Mouse (Mus musculus): ENCODE results near the gene Plekho1.

Plekho1 gene

GRCm38 (mm10) chr3:96008463-96008862, 12.7 kb upstream of the Plekho1 start:
- DNase-seq (ENCODE audit: low spot score), result no peak

DNA sequence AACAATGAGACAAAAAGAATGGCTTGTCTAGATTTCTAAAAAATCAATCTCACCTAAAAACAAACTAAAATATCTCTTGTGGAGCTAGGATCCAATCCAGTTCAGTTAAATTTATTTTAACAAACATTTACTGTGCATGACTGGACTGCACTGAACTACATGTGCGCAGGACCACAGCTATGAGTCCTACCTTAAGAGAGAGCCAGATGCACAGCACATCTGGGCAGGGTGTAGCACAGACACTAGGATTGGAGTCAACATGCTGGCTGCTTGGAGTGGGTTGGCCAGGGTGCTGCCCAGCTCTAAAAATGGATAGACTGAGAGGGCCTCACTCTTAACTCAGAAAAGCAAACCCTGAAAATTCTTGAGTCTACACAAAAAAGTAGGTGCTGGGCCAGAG, 5.8 kb upstream of the Plekho1 start:
- DNase-seq (ENCODE audit: low spot score), result no peak

- peak; percentile 65 for DNase-seq (ENCODE audit: low spot score)
Observed at GRCm38 (mm10) chr3:96000921-96001501, 5.2 kb upstream of the Plekho1 start.

DNA sequence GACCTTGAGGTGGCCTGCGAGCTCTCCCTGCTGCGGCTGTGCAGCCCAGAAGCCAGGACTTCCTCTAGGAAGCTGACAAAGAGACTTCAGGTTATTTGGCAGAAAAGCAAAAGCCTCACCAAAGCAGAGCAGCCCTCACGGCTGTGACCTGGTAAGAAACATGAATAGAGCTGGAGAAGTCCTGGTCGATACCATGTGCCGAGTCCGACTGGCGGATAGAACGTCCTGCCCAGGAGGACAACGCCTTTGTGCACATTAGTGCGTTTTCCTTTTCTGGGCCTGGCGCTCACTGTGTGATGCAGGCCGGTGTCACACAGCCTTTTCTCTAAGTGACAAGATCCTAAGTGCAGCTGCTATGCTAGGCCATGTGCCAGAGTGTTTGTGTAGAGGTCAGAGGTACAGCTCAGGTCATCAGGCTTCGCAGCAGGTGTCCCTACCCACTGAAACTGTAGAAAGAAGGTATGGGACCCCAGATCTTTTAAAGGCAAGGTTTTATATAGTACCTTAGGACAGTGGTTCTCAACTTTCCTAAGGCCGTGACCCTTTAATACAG, 4.4 kb upstream of the Plekho1 start:
- no peak for DNase-seq (ENCODE audit: low spot score)

DNA sequence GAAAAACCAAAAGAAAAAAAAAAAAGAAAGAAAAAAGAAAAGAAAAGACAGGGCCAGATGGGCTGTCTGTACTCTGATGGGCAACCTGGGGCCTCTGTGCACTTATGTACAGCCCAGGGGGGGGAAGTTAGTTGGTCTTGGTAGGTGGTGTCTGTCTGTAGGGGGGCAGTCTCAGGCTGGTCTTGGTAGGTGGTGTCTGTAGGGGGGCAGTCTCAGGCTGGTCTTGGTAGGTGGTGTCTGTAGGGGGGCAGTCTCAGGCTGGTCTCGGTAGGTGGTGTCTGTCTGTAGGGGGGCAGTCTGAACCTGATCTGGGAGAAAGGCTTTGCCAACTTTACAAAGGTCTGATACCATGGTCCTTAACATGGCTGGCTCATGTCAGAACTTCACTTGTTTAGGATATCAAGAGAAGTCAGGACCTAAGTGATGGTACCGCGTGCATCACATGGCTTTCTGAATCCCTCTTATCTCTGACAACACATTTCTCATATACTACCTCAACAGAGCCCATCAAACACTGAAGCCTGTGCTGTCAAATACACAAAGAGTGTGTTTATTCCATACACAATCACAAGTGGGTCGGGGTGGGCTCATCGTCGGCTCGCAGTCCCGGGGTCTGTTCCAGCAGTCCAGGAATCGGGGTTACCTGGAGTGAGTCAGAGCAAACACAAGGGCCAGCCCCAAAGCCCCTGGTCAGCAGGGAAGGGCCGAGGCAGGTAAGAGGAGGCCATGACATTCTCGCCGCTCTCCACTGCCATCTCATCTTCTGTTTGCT, 3.7 kb upstream of the Plekho1 start:
- DNase-seq (ENCODE audit: low spot score), result no peak

- peak; percentile 48 for DNase-seq (ENCODE audit: low spot score)
Observed at GRCm38 (mm10) chr3:95997203-95997721, 1.5 kb upstream of the Plekho1 start.

DNA sequence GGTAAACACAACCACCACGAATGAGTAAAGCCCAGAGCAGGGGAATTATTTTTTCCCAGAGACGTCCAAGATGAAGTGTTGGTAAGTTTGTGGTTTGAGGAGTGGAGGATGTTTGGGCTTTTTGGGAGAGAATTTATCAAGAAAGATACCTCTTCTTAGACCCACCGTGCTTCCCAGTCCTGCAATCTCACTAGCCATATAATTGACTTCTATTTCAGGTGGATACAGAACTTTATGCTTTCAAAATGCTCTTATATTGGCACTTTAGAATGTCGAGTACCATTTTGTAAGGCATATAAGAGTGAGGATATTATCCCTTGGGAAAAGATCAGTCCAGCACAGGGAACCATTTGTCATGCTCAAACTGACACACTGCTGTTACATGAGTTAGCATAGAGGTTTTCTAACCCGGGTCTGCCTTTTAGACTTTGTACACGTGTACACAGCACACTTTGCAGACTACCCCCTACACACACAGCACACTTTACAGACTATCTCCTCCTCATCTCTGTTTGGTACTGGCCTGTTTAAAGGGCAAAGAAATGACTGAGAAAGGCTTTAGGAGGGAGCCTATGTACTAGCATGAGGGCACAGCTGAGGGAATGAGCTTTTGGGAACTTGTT, 761 bp upstream of the Plekho1 start:
- no peak for DNase-seq (ENCODE audit: low spot score)

- DNase-seq (ENCODE audit: low spot score), result peak; percentile 43
Observed at GRCm38 (mm10) chr3:95994975-95995801, 613 bp downstream of the Plekho1 start.

DNA sequence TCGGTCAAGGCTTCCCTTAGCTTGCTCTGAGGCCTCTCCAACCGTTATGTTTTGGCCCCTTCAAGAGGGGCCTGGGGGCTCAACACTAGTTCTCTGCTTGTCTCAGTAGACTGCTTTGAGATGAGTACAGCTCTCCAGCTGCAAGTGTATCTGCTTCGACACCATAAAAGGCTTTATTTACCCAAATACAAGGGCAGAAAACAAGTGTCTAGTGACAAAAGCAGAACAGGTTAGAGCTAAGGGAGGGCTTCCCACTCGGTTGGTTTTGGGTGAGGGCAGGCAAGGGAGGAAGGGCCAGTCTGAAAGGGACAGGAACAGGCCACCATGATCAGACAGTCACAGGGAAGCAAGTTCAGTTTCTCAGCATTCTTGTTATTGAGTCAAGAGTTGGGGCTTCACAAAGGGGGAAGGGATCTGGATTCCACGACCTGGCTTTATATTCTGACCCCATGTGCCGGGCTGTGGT, 1.4 kb downstream of the Plekho1 start:
- peak; percentile 56 for DNase-seq (ENCODE audit: low spot score)

DNA sequence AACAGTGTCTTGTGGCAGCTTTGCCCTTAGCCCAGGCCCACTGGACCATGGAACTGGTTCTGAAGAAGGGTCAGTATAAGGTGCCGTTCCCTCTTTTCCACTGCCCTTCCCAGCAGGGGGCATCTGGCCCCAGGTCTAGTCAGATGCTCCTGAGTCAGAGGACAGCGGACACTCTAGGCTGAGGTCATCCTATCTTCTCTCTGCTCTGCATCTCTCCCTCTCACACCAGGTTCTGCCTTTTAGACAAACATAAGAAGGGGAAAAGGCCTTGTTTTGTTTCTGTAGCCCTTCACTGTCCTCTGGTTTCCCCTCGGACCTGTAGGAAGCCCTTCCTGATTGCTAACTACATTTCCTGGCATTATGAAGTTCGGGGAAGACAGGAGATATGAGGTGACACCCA, 1.9 kb downstream of the Plekho1 start:
- peak; percentile 46 for DNase-seq (ENCODE audit: low spot score)

DNA sequence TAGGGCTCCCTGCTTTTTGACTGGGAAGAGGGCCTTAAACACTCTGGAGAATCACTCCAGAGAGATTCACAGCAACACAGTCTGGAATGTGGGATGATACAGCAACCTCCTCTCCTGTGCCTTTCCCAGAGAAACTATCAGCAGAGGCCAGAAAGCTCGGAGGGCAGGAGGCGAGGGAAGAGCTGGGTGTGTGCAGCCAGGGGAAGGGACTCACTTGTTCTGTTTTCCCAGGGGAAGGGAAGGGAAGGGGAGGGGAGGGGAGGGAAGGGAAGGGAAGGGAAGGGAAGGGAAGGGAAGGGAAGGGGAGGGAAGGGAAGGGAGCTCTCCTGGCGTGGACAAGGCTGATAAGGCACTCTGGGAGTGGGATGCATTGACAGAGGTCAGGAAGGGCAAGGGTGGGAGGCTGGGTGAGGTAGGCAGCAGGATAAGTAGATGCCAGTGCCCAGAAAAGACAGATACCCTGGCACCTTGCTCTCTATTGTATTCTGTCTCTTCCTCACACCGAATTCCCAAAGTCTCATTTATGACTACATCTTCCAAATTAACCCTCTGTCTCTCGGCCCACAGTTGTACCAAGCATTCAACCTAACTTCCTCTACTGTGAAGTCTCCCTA, 2.7 kb downstream of the Plekho1 start:
- DNase-seq (ENCODE audit: low spot score), result no peak

GRCm38 (mm10) chr3:95990413-95990941, 5.3 kb downstream of the Plekho1 start:
- no peak for DNase-seq (ENCODE audit: low spot score)

DNA sequence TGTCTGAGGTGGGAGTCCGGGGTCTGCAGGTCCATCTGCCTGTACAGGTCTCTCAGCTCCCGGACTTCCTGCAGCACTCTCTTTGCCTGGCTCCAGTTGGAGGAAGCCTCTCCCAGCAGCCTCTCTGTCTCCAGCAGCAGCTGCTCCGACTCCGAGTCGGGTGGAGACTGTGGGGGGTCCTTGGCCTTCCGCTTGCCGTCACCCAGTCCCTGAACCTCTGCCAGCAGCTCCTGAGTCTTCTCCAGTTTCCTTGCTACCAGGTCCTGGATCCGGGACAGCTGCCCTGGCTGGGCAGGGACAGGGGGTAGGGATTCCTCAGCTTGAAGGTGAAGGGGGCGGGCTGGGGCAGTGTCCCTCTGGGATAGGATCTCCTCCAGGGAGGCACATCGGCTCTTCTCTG, 6.8 kb downstream of the Plekho1 start:
- no peak for DNase-seq (ENCODE audit: low spot score)

DNA sequence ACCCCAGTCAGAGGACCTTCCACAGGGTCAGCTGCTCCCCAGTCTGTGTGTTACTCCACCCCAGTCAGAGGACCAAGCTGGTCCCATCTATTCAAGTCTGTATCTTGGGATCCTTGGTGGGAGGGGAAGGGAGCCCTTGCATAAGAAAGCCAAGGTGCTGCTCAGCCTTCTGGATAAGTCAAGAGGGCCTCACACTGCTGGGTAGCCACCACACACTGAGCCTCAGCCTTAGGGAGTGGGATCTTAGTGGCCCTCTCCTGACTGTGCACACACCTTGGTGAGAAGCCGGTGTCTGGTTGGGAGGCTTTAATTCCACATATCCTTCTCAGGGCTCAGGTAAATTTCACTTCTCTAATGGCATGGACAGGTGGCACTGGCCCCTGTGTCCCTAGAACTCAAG, 7.7 kb downstream of the Plekho1 start:
- DNase-seq (ENCODE audit: low spot score), result no peak

- peak; percentile 69 for DNase-seq (ENCODE audit: low spot score)
Observed at GRCm38 (mm10) chr3:95987386-95988110, 8.3 kb downstream of the Plekho1 start.

DNA sequence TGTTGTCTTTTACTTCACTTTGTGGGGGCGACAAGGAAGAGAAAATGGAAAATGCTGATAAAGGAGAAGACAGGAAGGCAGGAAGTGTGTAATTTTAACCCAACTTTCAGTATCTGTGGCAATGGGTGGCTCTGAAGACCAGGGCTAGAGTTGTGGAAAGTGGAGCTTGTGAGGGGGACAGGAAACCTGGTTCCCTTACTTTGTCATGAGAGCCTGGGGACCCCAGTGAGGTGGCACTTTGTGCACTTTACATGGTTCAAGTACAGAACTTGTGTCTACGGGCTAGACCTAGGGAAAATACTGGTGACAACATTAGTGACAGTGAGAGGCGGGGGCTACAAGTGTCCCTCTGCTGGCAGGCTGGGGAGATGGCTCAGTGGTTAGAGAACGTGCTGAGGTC, 8.8 kb downstream of the Plekho1 start:
- no peak for DNase-seq (ENCODE audit: low spot score)

GRCm38 (mm10) chr3:95986001-95986622, 9.7 kb downstream of the Plekho1 start:
- peak; percentile 68 for DNase-seq (ENCODE audit: low spot score)

DNA sequence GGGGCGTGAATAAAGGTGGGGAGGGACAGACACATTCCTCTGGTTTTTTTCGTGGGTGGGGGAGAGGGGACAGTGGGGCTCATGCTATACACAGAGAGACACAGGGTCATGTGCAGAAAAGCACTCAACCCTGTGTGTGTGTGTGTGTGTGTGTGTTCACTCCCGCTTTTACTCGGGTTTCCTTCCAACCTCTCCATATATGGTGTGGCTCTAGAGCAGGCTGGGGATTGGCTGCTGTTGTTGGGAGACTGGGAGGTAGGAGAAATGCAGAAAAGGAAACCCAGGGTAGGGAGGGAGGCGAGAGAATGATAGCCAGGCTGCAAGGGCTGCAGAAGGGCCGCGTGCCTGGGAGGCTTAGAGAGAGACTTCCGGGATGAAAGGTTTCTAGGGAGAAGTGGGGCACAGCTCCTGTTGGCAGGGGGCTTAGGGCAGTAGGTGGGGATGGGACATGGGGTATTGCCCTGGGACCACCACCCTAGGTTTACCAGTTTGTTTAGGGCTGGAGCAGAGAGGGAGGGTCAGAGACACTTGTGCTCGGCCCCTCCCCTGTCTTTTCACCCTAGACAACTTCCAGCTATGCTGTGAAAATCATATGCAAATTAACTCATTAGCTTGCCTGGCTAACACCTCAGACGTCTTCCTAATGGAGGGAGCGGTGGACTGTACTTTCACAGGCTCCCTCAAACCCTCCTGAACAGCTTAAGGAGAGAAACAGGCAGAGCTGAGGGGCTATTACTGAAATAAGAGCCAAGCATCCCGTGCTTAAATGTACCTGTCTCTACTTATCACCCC, 10.4 kb downstream of the Plekho1 start:
- peak; percentile 69 for DNase-seq (ENCODE audit: low spot score)

DNA sequence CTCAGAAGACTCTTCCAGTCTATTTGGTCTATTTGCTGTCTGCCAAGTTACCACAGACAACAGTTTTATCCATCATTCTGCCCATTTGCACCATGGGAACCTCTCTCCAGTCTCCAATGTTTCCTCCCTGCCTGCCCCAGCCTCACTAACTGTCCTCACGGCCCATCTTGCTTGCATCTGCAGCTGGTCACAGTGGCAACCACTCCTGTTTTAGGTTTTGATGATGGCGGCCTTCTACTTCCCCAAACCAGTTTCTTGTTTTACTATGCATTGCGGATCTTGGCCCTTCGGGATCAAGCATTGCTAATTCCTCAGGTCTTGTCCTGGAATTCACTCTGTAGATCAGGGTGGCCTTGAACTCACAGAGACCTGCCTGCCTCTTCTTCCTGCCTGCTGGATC, 13.7 kb downstream of the Plekho1 start:
- no peak for DNase-seq (ENCODE audit: low spot score)
